Mouse (Mus musculus) stomach, postnatal 0 days (tissue): Measurements from ENCODE around the gene Tanc1. TPM values are rescaled to one million over a fixed set of nuclear protein-coding genes. Genes with fewer than 3 reads are reported as not detected.

ENCODE experiments used
- ATAC-seq: fragments of 200-750 bp; cut with Nextera tagmentation; 2 replicates; pipeline ENCODE4 v1.8.0; 2017; ENCODE audit not compliant: low FRiP score, low TSS enrichment
- DNase-seq: peaks from one replicate; pipeline ENCODE4 v3.0.0-alpha.2; 2016; ENCODE audit warnings: low spot score
- H3K27ac ChIP-seq: fragments of 300-500 bp; sonication (generic); replicated peaks from 2 replicates; pipeline ENCODE4 v1.5.1; 2014; ENCODE audit warnings: mild to moderate bottlenecking, control low read depth
- H3K27me3 ChIP-seq: fragments of 300-500 bp; sonication (generic); 2 replicates; pipeline ENCODE4 v1.6.1; 2014; ENCODE audit warnings: low read length; ENCODE audit not compliant: control insufficient read depth, insufficient read depth
- H3K36me3 ChIP-seq: fragments of 300-500 bp; sonication (generic); 2 replicates; pipeline ENCODE4 v1.6.1; 2014; ENCODE audit warnings: low read length, mixed read lengths; ENCODE audit not compliant: control insufficient read depth, insufficient read depth
- H3K4me1 ChIP-seq: fragments of 300-500 bp; sonication (generic); replicated peaks from 2 replicates; pipeline ENCODE4 v1.6.1; 2014; ENCODE audit warnings: antibody characterized with exemption; ENCODE audit not compliant: control insufficient read depth, insufficient read depth
- H3K4me2 ChIP-seq: fragments of 300-500 bp; sonication (generic); replicated peaks from 2 replicates; pipeline ENCODE4 v1.6.1; 2014; ENCODE audit warnings: low read depth, mild to moderate bottlenecking, control low read depth, moderate library complexity
- H3K4me3 ChIP-seq: fragments of 300-500 bp; sonication (generic); 2 replicates; pipeline ENCODE4 v1.5.1; 2014; ENCODE audit warnings: low read depth, low read length, control low read depth
- H3K9ac ChIP-seq: fragments of 300-500 bp; sonication (generic); 2 replicates; pipeline ENCODE4 v1.6.1; 2014; ENCODE audit warnings: mild to moderate bottlenecking, low read length, control low read depth, mixed read lengths
- H3K9me3 ChIP-seq: fragments of 300-500 bp; sonication (generic); 2 replicates; pipeline ENCODE4 v1.6.1; 2016; ENCODE audit warnings: low read length; ENCODE audit not compliant: control insufficient read depth
- CTCF ChIP-seq: IDR thresholded peaks from 2 replicates; pipeline ENCODE4 v1.5.1; 2016; ENCODE audit warnings: antibody characterized with exemption, low read depth, mild to moderate bottlenecking, moderate library complexity
- EP300 ChIP-seq: optimal IDR thresholded peaks from 2 replicates; pipeline ENCODE3; 2016; ENCODE audit warnings: antibody characterized with exemption
- WGBS: fragments of 180-500 bp; shearing (Covaris S2); extraction: QIAGEN DNeasy Blood & Tissue Kit; methylation state at CpG from one replicate; pipeline ENCODE4 v1.1.7; 2014; 5-methylcytosine and 5-hydroxymethylcytosine counted together
- polyA plus RNA-seq: library from polyadenylated mRNA; unstranded; fragments of >200 nt; fragmentation: Nextera tagmentation; extraction: Ambion mirVana; gene quantifications from 2 replicates; pipeline ENCODE4 v1.2.1, GENCODE M21; 2015

Gene Tanc1
- polyA plus RNA-seq, 1 experiment from 2014 or later = 13.4 TPM

- Histone ChIP-seq H3K9me3 (no peaks in the 10 kb centered on the region), H3K9ac (no peak overlapping the region), H3K4me3 (no peak overlapping the region), H3K27me3 (no peaks in the 10 kb centered on the region), H3K4me1 (no peaks in the 10 kb centered on the region), H3K4me2 (no peak overlapping the region), H3K36me3 (peaks cover 38% of the 10 kb centered on the region), H3K27ac (no peak overlapping the region)
- TF ChIP-seq EP300 = no peak
- TF ChIP-seq CTCF = no peak
- no peak for DNase-seq
- 73% methylated on average over 2 of the region's 2 CpGs for WGBS
- no peak for ATAC-seq
Observed at GRCm38 (mm10) chr2:59839755-59840154, 227.9 kb downstream of the Tanc1 start.

GRCm38 (mm10) chr2:59840191-59840590, 228.3 kb downstream of the Tanc1 start:
- no peak overlapping the region for H3K4me2 ChIP-seq
- H3K36me3 ChIP-seq = peaks cover 34% of the 10 kb centered on the region

DNA sequence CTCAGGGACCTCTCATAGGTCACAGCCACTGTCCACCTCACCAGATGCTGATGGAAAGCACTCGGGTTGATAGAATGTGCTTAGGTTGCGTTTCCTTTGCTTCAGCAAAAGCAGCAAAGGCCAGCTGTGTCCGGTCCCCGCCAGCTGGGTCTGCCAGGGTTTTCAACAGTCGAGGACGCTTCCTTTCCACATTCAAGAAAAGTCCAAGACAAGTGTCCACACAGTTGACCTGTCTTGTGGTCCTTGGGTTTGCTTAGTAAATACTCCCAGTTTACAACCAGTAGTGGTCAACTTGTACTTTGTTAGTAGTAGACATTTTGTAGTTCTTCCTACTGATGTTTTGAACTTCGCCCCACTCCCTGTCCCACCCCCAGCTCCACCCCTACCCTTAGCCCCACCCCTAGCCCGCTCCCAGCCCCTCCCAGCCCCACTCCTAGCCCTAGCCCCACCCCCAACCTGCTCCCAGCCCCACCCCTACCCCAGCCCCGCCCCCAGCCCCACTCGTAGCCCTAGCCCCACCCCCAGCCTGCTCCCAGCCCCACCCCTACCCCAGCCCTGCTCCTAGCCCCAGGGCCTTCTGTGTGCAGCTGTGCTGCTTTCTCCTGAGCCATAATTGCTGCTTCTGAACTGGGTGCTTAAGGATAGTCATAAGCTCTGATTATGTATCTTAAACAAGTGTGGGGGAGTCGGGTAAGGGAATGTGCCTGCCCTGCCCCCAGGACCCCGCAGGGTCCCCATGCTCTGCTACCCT, 229.5 kb downstream of the Tanc1 start:
- TF ChIP-seq CTCF = no peak
- TF ChIP-seq EP300 = no peak
- H3K36me3 ChIP-seq = peaks cover 29% of the 10 kb centered on the region
- H3K9me3 ChIP-seq = no peaks in the 10 kb centered on the region
- H3K27me3 ChIP-seq = no peaks in the 10 kb centered on the region
- 0 out of 2 replicates have a peak overlapping the region, but pooled peaks have one; percentile 23 for H3K9ac ChIP-seq
- peak; percentile 86 for ATAC-seq
- 48% methylated on average over 12 of the region's 12 CpGs for WGBS
- peak overlapping the region; percentile 89 for H3K27ac ChIP-seq
- H3K4me1 ChIP-seq = no peaks in the 10 kb centered on the region
- DNase-seq = peak; percentile 87
- H3K4me3 ChIP-seq = no peak overlapping the region
- 0 out of 2 replicates have a peak overlapping the region, but pooled peaks have one; percentile 15 for H3K4me2 ChIP-seq

More at GRCm38 (mm10) chr2:59840191-59840590, 228.3 kb downstream of the Tanc1 start:
- Histone ChIP-seq H3K4me1 (no peaks in the 10 kb centered on the region), H3K27me3 (no peaks in the 10 kb centered on the region), H3K9ac (no peak overlapping the region), H3K27ac (no peak overlapping the region), H3K9me3 (no peaks in the 10 kb centered on the region), H3K4me3 (no peak overlapping the region)
- ATAC-seq = no peak
- no peak for DNase-seq
- no peak for TF ChIP-seq CTCF
- no peak for TF ChIP-seq EP300
- WGBS = 59% methylated on average over 4 of the region's 4 CpGs

DNA sequence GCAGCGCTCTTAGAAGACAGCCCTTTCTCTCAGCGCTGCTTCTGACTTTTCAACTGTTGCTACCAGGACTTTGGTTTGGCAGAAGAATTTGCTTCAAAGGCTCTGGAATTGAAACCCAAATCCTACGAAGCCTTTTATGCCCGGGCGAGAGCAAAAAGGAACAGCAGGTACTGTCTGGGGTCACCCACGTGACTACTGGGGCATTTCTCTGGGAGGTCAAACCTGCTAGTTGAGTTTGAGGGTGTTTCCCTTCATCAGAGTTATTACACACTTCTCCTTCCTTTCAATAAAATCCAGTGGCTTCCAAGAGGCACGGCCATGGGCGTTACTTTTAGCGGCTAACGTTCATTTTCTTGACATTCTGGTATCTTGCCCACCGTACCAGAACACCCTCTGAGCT, 230.1 kb downstream of the Tanc1 start:
- Histone ChIP-seq H3K9me3 (no peaks in the 10 kb centered on the region), H3K4me3 (no peak overlapping the region), H3K36me3 (peaks cover 23% of the 10 kb centered on the region), H3K4me1 (no peaks in the 10 kb centered on the region), H3K9ac (0 out of 2 replicates have a peak overlapping the region, but pooled peaks have one; percentile 23), H3K27me3 (no peaks in the 10 kb centered on the region), H3K27ac (peak overlapping the region; percentile 89), H3K4me2 (0 out of 2 replicates have a peak overlapping the region, but pooled peaks have one; percentile 15)
- WGBS = 65% methylated on average over 11 of the region's 11 CpGs
- ATAC-seq = peak; percentile 71
- peak; percentile 39 for DNase-seq
- TF ChIP-seq CTCF (no peak), EP300 (no peak)

GRCm38 (mm10) chr2:59842556-59843008, 230.7 kb downstream of the Tanc1 start:
- Histone ChIP-seq H3K36me3 (peaks cover 19% of the 10 kb centered on the region), H3K4me2 (no peak overlapping the region), H3K9me3 (no peaks in the 10 kb centered on the region), H3K4me1 (no peaks in the 10 kb centered on the region), H3K9ac (no peak overlapping the region), H3K27me3 (no peaks in the 10 kb centered on the region), H3K27ac (peak overlapping the region; percentile 89), H3K4me3 (no peak overlapping the region)
- no peak for DNase-seq
- WGBS = 84% methylated on average over 6 of the region's 6 CpGs
- peak; percentile 1; the same call in 1 of the 2 replicates for ATAC-seq
- TF ChIP-seq EP300 (no peak), CTCF (no peak)

DNA sequence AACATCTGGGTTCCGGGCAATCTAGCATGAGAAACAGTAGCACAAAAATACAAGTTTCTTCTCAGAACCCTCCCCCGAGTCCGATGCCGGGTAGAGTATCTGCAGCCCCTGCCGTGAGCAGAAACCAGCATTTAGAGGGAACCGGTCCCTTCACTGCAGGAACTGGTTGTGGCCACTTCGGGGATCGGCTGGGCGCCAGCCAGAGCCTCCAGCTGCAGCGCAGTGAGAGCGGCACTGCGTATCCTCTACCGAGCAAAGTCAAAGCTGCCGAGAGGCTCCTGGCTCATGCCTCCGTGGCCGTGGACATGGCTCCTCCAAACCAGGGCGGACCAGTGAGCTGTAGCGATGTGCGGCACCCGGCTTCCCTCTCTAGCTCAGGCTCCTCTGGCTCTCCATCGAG, 231.3 kb downstream of the Tanc1 start:
- no peak overlapping the region for H3K4me3 ChIP-seq
- no peak for ATAC-seq
- peaks cover 15% of the 10 kb centered on the region for H3K36me3 ChIP-seq
- no peaks in the 10 kb centered on the region for H3K27me3 ChIP-seq
- H3K4me1 ChIP-seq = no peaks in the 10 kb centered on the region
- no peak overlapping the region for H3K4me2 ChIP-seq
- H3K9me3 ChIP-seq = no peaks in the 10 kb centered on the region
- H3K27ac ChIP-seq = no peak overlapping the region
- H3K9ac ChIP-seq = no peak overlapping the region
- DNase-seq = no peak
- TF ChIP-seq EP300 = no peak
- no peak for TF ChIP-seq CTCF
- WGBS = 92% methylated on average over 21 of the region's 21 CpGs
